Mouse (Mus musculus): Measurements from ENCODE around the gene Htr2b. TPM values are rescaled to one million over a fixed set of nuclear protein-coding genes. Genes with fewer than 3 reads are reported as not detected.

Gene Htr2b
- total and polyA plus RNA-seq, 3 experiments = 0.47 TPM; not detected in 2

GRCm38 (mm10) chr1:86156075-86156474 lies 44.3 kb upstream of the Htr2b start (continued):
- 0 out of 2 replicates have a peak, but pooled peaks have one; percentile 15 for TF ChIP-seq HCFC1 (IDR thresholded peaks at IDR 0.05; ENCODE audit: low read depth, low read length)
- no peak for TF ChIP-seq RCOR1 (conservative IDR thresholded peaks at IDR 0.05; ENCODE audit: low read depth, low read length)
- TF ChIP-seq USF1 (IDR thresholded peaks at IDR 0.05; ENCODE audit: low read depth, low read length) = no peak
- TF ChIP-seq CHD1 (IDR thresholded peaks at IDR 0.05; ENCODE audit: low read depth, low read length) = no peak
- no peak for TF ChIP-seq MAX (IDR thresholded peaks at IDR 0.05; ENCODE audit: low read length)
- peak; percentile 41 for TF ChIP-seq BHLHE40 (IDR thresholded peaks at IDR 0.05; ENCODE audit: low read depth, low read length)
- no peak for TF ChIP-seq ZMIZ1 (IDR thresholded peaks at IDR 0.05; ENCODE audit: low read depth, low read length)

DNA sequence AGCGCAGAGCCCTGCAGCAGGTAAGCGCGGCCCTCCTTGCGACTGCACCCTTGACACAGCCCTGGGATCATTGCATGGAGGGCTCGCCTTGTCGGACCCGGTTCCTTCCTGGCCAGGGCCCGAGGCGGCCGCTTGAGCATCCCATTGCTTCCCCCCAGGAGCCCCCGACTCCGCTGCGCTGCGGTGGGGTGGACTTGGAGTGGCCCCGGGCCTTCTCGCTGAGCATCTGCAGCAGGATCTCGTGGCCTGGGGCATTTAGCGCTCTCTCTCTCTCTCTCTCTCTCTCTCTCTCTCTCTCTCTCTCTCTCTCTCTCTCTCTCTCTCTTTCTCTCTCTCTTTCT lies 43.0 kb upstream of the Htr2b start:
- no peaks in the 10 kb centered on the region for H3K9me3 ChIP-seq (replicated peaks; ENCODE audit: low read length)
- no peak overlapping the region for H3K27ac ChIP-seq (ENCODE audit: insufficient read depth, low read depth)
- dilution Hi-C loops (cut with MboI; ENCODE audit: extremely low pct_ligation_motif_present, extremely low pct_unique_long_range_greater_than_20kb, low sequenced_read_pairs) = no loop called here
- in situ Hi-C loops (cut with MboI; ENCODE audit: low pct_ligation_motif_present, low pct_unique_long_range_greater_than_20kb, low sequenced_read_pairs) = no loop called here
- H3K36me3 ChIP-seq (replicated peaks in 1 of 2; ENCODE audit: control insufficient read depth in 1 of 2, insufficient read depth in 1 of 2, low read length in 1 of 2) = peaks cover 2 to 25% of the 10 kb centered on the region in 2 experiments
- no peaks in the 10 kb centered on the region for H3K79me2 ChIP-seq (replicated peaks; ENCODE audit: control insufficient read depth, extremely low read depth, insufficient read depth, poor library complexity, severe bottlenecking)
- H3K4me3 ChIP-seq (replicated peaks in 1 of 3; ENCODE audit: low read depth in 2 of 3, low read length in 2 of 3, poor library complexity in 1 of 3) = peak overlapping the region; percentile 73 to 78 (median 76)
- H3K4me1 ChIP-seq (ENCODE audit: control insufficient read depth in 1 of 2, insufficient read depth in 2 of 2) = peaks cover 8 to 52% of the 10 kb centered on the region in 2 experiments; a peak in 3 of 4 replicates
- DNase-seq (ENCODE audit: extremely low read depth) = no peak
- H3K9ac ChIP-seq (ENCODE audit: insufficient read depth, low read depth) = peak overlapping the region; percentile 64
- no peaks in the 10 kb centered on the region for H3K27me3 ChIP-seq (replicated peaks)
- TF ChIP-seq SIN3A (IDR thresholded peaks at IDR 0.05; ENCODE audit: low read length) (0 out of 2 replicates have a peak, but pooled peaks have one; percentile 26), GABPA (IDR thresholded peaks at IDR 0.05; ENCODE audit: insufficient replicate concordance, low read depth, low read length) (no peak), HCFC1 (IDR thresholded peaks at IDR 0.05; ENCODE audit: low read depth, low read length) (no peak), PAX5 (IDR thresholded peaks at IDR 0.05; ENCODE audit: low read length) (no peak)
- peak overlapping the region; percentile 46 for H3K4me2 ChIP-seq (ENCODE audit: insufficient read depth, low read depth, poor library complexity, severe bottlenecking)

GRCm38 (mm10) chr1:86154133-86154823 lies 42.5 kb upstream of the Htr2b start, which contains the start of gene Armc9:
Gene Armc9, plus strand, starts transcription at chr1:86154780.
- Histone ChIP-seq H3K27ac (ENCODE audit: insufficient read depth, low read depth) (peak within 1 kb of the TSS; percentile 72; the same call in 1 of the 2 replicates), H3K27me3 (replicated peaks) (no peaks in the 10 kb centered on the region), H3K4me2 (ENCODE audit: insufficient read depth, low read depth, poor library complexity, severe bottlenecking) (peak within 1 kb of the TSS; percentile 57), H3K4me3 (replicated peaks in 1 of 3; ENCODE audit: low read depth in 2 of 3, low read length in 2 of 3, poor library complexity in 1 of 3) (peak within 1 kb of the TSS; percentile 76 to 87 (median 78)), H3K79me2 (replicated peaks; ENCODE audit: control insufficient read depth, extremely low read depth, insufficient read depth, poor library complexity, severe bottlenecking) (no peaks in the 10 kb centered on the region), H3K4me1 (ENCODE audit: control insufficient read depth in 1 of 2, insufficient read depth in 2 of 2) (peaks cover 8 to 52% of the 10 kb centered on the region in 2 experiments; a peak in 3 of 4 replicates), H3K9me3 (replicated peaks; ENCODE audit: low read length) (no peaks in the 10 kb centered on the region), H3K9ac (ENCODE audit: insufficient read depth, low read depth) (peak within 1 kb of the TSS; percentile 87), H3K36me3 (replicated peaks in 1 of 2; ENCODE audit: control insufficient read depth in 1 of 2, insufficient read depth in 1 of 2, low read length in 1 of 2) (peaks cover 2 to 21% of the 10 kb centered on the region in 2 experiments)
- peak; percentile 98 for DNase-seq (ENCODE audit: extremely low read depth)
- dilution Hi-C loops (cut with MboI; ENCODE audit: extremely low pct_ligation_motif_present, extremely low pct_unique_long_range_greater_than_20kb, low sequenced_read_pairs) (no loop called here), in situ Hi-C loops (cut with MboI; ENCODE audit: low pct_ligation_motif_present, low pct_unique_long_range_greater_than_20kb, low sequenced_read_pairs) (no loop called here)
- no peak for TF ChIP-seq SMC3 (IDR thresholded peaks at IDR 0.05; ENCODE audit: low read depth, low read length)
- peak; percentile 96 for TF ChIP-seq NELFE (IDR thresholded peaks at IDR 0.05; ENCODE audit: low read depth, low read length)
- no peak for TF ChIP-seq MAFK (IDR thresholded peaks at IDR 0.05; ENCODE audit: insufficient replicate concordance, low read length)
- TF ChIP-seq MYC (IDR thresholded peaks at IDR 0.05; ENCODE audit: low read depth, low read length) = peak; percentile 70
- no peak for TF ChIP-seq MEF2A (IDR thresholded peaks at IDR 0.05; ENCODE audit: borderline replicate concordance, low read depth, low read length)
- peak; percentile 79 for TF ChIP-seq HCFC1 (IDR thresholded peaks at IDR 0.05; ENCODE audit: low read depth, low read length)
- no peak for TF ChIP-seq ETS1 (conservative IDR thresholded peaks at IDR 0.05; ENCODE audit: low read depth, low read length)
- no peak for TF ChIP-seq CHD2 (IDR thresholded peaks at IDR 0.05; ENCODE audit: low read length)
- TF ChIP-seq KAT2A (IDR thresholded peaks at IDR 0.05; ENCODE audit: insufficient replicate concordance, low read length) = no peak; the same call in 1 of the 2 replicates
- no peak for TF ChIP-seq PAX5 (IDR thresholded peaks at IDR 0.05; ENCODE audit: low read length)
- no peak for TF ChIP-seq ZC3H11A (IDR thresholded peaks at IDR 0.05; ENCODE audit: low read depth, low read length)
- no peak for TF ChIP-seq NRF1 (IDR thresholded peaks at IDR 0.05; ENCODE audit: low read depth, low read length)
- no peak for TF ChIP-seq ZNF384 (IDR thresholded peaks at IDR 0.05; ENCODE audit: low read depth, low read length)
- no peak for TF ChIP-seq ZKSCAN1 (IDR thresholded peaks at IDR 0.05; ENCODE audit: borderline replicate concordance, low read depth, low read length)
- TF ChIP-seq ELF1 (IDR thresholded peaks at IDR 0.05; ENCODE audit: low read depth, low read length) = peak; percentile 96
- no peak for TF ChIP-seq GABPA (IDR thresholded peaks at IDR 0.05; ENCODE audit: insufficient replicate concordance, low read depth, low read length)
- peak; percentile 99 for TF ChIP-seq USF1 (IDR thresholded peaks at IDR 0.05; ENCODE audit: low read depth, low read length)
- TF ChIP-seq TBP (conservative IDR thresholded peaks at IDR 0.05; ENCODE audit: low read depth, low read length) = peak; percentile 96
- TF ChIP-seq RCOR1 (conservative IDR thresholded peaks at IDR 0.05; ENCODE audit: low read depth, low read length) = no peak
- TF ChIP-seq E2F4 (IDR thresholded peaks at IDR 0.05; ENCODE audit: insufficient replicate concordance, low read depth, low read length) = no peak
- no peak for TF ChIP-seq CHD1 (IDR thresholded peaks at IDR 0.05; ENCODE audit: low read depth, low read length)
- peak; percentile 85 for TF ChIP-seq TCF12 (IDR thresholded peaks at IDR 0.05; ENCODE audit: low read depth, low read length)
- TF ChIP-seq ZMIZ1 (IDR thresholded peaks at IDR 0.05; ENCODE audit: low read depth, low read length) = peak; percentile 79; the same call in 1 of the 2 replicates
- peak; percentile 98 for TF ChIP-seq POLR2A (IDR thresholded peaks at IDR 0.05; ENCODE audit: low read depth, low read length)
